8 mouse cellular contexts compared by ENCODE assay signal in the genomic region with DNA sequence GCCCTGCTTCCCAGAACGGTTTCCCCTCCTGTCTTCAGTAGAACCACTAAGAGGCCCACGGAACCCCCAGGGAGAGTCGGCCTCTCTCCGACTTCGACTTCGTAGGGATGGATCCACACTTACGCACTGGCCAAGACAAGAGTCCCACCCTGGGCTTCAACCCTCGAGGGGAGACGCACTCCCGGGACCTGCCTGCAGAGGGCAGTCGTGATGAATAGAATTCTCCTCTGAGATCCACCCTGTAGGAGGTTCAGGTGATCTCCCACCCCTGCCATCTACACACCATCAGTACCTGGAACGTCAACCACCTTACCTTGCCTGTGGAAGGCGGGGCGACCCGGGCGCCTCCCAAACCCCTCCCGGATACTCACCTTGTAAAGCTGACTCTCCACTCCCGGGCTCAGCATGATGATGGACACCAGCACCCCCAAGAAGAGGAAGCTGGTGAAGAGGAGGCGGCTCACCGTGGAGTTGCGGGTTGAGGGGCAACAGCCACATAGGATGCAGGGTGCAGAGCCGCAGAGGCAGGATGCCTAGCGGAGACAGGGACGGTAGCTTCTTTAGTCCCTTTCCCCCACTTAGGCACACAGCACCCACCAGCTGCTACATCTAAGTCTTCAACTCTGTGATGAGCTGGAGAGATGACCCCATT. TPM values are rescaled to one million over a fixed set of nuclear protein-coding genes. Genes with fewer than 3 reads are reported as not detected.
DNase-seq lines count a peak whose midpoint lies in the region; ATAC-seq and TF ChIP-seq lines count a peak whose summit lies in the region.

No protein-coding gene starts in this region.

- DNase-seq in adrenal gland, adult 2 months = peak; percentile 57
- DNase-seq in embryonic facial prominence, embryonic 11.5 days (ENCODE audit: low spot score) = peak; percentile 76
- DNase-seq in heart, adult 9 months (ENCODE audit: low spot score in 2 of 2) = peak; percentile 21 to 33
- DNase-seq in kidney, postnatal 36 days = peak; percentile 58 to 84
- peak; percentile 41 for DNase-seq in retina, postnatal 7 days (ENCODE audit: low read depth, low spot score)
- peak; percentile 44 for DNase-seq in yolk sac, embryonic 10.5 days (ENCODE audit: low spot score)

- ATAC-seq in embryonic facial prominence, embryonic 11.5 days (replicated peaks; ENCODE audit: insufficient number of reproducible peaks, low FRiP score, low TSS enrichment, low read depth) = no peak
- ATAC-seq in lung, embryonic 16.5 days (ENCODE audit: low read depth) = 0 out of 2 replicates have a peak, but pooled peaks have one; percentile 18

- H3K4me2 ChIP-seq in embryonic facial prominence, embryonic 11.5 days (ENCODE audit: low read depth, low read length) = no peak overlapping the region
- H3K4me2 ChIP-seq in lung, embryonic 16.5 days (ENCODE audit: low read depth, low read length) = no peak overlapping the region

- peaks cover 20% of the 10 kb centered on the region for H3K27me3 ChIP-seq in E14TG2a.4 (ENCODE audit: insufficient read depth, low read length)
- no peaks in the 10 kb centered on the region for H3K27me3 ChIP-seq in embryonic facial prominence, embryonic 11.5 days (ENCODE audit: control insufficient read depth, insufficient read depth, low read length)
- H3K27me3 ChIP-seq in lung, embryonic 16.5 days (ENCODE audit: control insufficient read depth, insufficient read depth, low read depth, low read length) = no peaks in the 10 kb centered on the region

- no peaks in the 10 kb centered on the region for H3K9me3 ChIP-seq in E14TG2a.4 (ENCODE audit: low read length)
- no peaks in the 10 kb centered on the region for H3K9me3 ChIP-seq in embryonic facial prominence, embryonic 11.5 days (replicated peaks; ENCODE audit: control insufficient read depth, low read length)
- H3K9me3 ChIP-seq in lung, embryonic 16.5 days (ENCODE audit: control insufficient read depth, low read length) = no peaks in the 10 kb centered on the region

- H3K9ac ChIP-seq in embryonic facial prominence, embryonic 11.5 days (replicated peaks; ENCODE audit: low read length) = no peak overlapping the region
- no peak overlapping the region for H3K9ac ChIP-seq in lung, embryonic 16.5 days (ENCODE audit: low read length)

- H3K4me3 ChIP-seq in E14TG2a.4 (replicated peaks; ENCODE audit: low read length) = peak overlapping the region; percentile 55; the same call in 1 of the 2 replicates
- no peak overlapping the region for H3K4me3 ChIP-seq in embryonic facial prominence, embryonic 11.5 days (ENCODE audit: low read depth, low read length)
- no peak overlapping the region for H3K4me3 ChIP-seq in lung, embryonic 16.5 days (ENCODE audit: low read length)

- peaks cover 47% of the 10 kb centered on the region for H3K4me1 ChIP-seq in E14TG2a.4 (replicated peaks; ENCODE audit: low read depth, low read length)
- peaks cover 3% of the 10 kb centered on the region; the same call in 1 of the 2 replicates for H3K4me1 ChIP-seq in embryonic facial prominence, embryonic 11.5 days (ENCODE audit: control insufficient read depth, insufficient read depth, low read length)
- 0 out of 2 replicates have a peak, but pooled peaks cover 2% of the 10 kb centered on the region for H3K4me1 ChIP-seq in lung, embryonic 16.5 days (replicated peaks; ENCODE audit: control insufficient read depth, insufficient read depth, low read length)

- TF ChIP-seq CTCF in E14TG2a.4 (conservative IDR thresholded peaks at IDR 0.05; ENCODE audit: low read length) = peak; percentile 85

- H3K27ac ChIP-seq in embryonic facial prominence, embryonic 11.5 days (replicated peaks; ENCODE audit: low read depth, low read length) = no peak overlapping the region
- H3K27ac ChIP-seq in lung, embryonic 16.5 days (ENCODE audit: low read length) = no peak overlapping the region

- WGBS in embryonic facial prominence, embryonic 11.5 days = 23% methylated on average over 24 of the region's 24 CpGs
- WGBS in lung, embryonic 16.5 days = 24% methylated on average over 24 of the region's 24 CpGs

- no peaks in the 10 kb centered on the region for H3K36me3 ChIP-seq in E14TG2a.4 (ENCODE audit: insufficient read depth, low read length)
- no peaks in the 10 kb centered on the region; the same call in 1 of the 2 replicates for H3K36me3 ChIP-seq in embryonic facial prominence, embryonic 11.5 days (replicated peaks; ENCODE audit: control insufficient read depth, insufficient read depth, low read depth, low read length)
- no peaks in the 10 kb centered on the region for H3K36me3 ChIP-seq in lung, embryonic 16.5 days (ENCODE audit: control insufficient read depth, insufficient read depth, low read length)

RNA-seq across cellular contexts. Expression of a gene that starts 14.2 kb away (rescaled TPM):
- 1 to 10 TPM in 1 of 2 experiments, under 1 TPM in 1; 0.93 to 1.0 TPM for total RNA-seq in adrenal gland, adult 2 months (2021)
- polyA plus RNA-seq in adrenal gland, adult 2 months (2012; rRNA removed) = 6.2 and 7.1 TPM in 2 replicates
- polyA plus RNA-seq in embryonic facial prominence, embryonic 11.5 days (2014; fragmentation: Nextera tagmentation; extraction: Ambion mirVana) = 82.7 and 98.5 TPM in 2 replicates
- 19.9 and 20.4 TPM in 2 replicates for polyA plus RNA-seq in lung, embryonic 16.5 days (2015; fragmentation: Nextera tagmentation; extraction: Ambion mirVana)

RNA-seq across cellular contexts. Expression of a gene that starts 42.6 kb away (rescaled TPM):
- not detected for total RNA-seq in adrenal gland, adult 2 months (2021)
- not detected in 2 replicates for polyA plus RNA-seq in adrenal gland, adult 2 months (2012; rRNA removed)
- not detected in 2 replicates for polyA plus RNA-seq in embryonic facial prominence, embryonic 11.5 days (2014; fragmentation: Nextera tagmentation; extraction: Ambion mirVana)
- polyA plus RNA-seq in lung, embryonic 16.5 days (2015; fragmentation: Nextera tagmentation; extraction: Ambion mirVana) = not detected in 2 replicates

RNA-seq across cellular contexts. Expression of a gene that starts 43.6 kb away (rescaled TPM):
- total RNA-seq in adrenal gland, adult 2 months (2021) = 100 to 1,000 TPM in 1 of 2 experiments, 10 to 100 TPM in 1; 51.1 to 150 TPM
- polyA plus RNA-seq in adrenal gland, adult 2 months (2012; rRNA removed) = 19.0 and 24.8 TPM in 2 replicates
- polyA plus RNA-seq in embryonic facial prominence, embryonic 11.5 days (2014; fragmentation: Nextera tagmentation; extraction: Ambion mirVana) = 12.4 and 15.9 TPM in 2 replicates
- 41.0 and 54.4 TPM in 2 replicates for polyA plus RNA-seq in lung, embryonic 16.5 days (2015; fragmentation: Nextera tagmentation; extraction: Ambion mirVana)

RNA-seq across cellular contexts. Expression of a gene that starts 43.6 kb away (rescaled TPM):
- not detected for total RNA-seq in adrenal gland, adult 2 months (2021)
- polyA plus RNA-seq in adrenal gland, adult 2 months (2012; rRNA removed) = 0.34 and 0.64 TPM in 2 replicates
- 0.46 TPM in 1 of 2 replicates, not detected in the other for polyA plus RNA-seq in embryonic facial prominence, embryonic 11.5 days (2014; fragmentation: Nextera tagmentation; extraction: Ambion mirVana)
- polyA plus RNA-seq in lung, embryonic 16.5 days (2015; fragmentation: Nextera tagmentation; extraction: Ambion mirVana) = not detected in 2 replicates
